Mouse (Mus musculus) forebrain, embryonic 16.5 days (tissue): ENCODE measurements around the gene Alg5. TPM values are rescaled to one million over a fixed set of nuclear protein-coding genes. Genes with fewer than 3 reads are reported as not detected.
"Not testable (repeated sequence)": the region's sequence is repeated elsewhere in the genome, so short reads cannot be mapped to it uniquely, and the experiment has no call there.

Experiments used
- ATAC-seq: fragments of 200-750 bp; cut with Nextera tagmentation; 2 replicates; pipeline ENCODE4 v1.8.0; 2017; ENCODE audit warnings: mild to moderate bottlenecking, moderate library complexity
- H3K27ac ChIP-seq: fragments of 300-500 bp; sonication (generic); 2 replicates; pipeline ENCODE4 v1.5.1; 2014; ENCODE audit warnings: low read length, control low read depth
- H3K27me3 ChIP-seq: fragments of 300-500 bp; sonication (generic); replicated peaks from 2 replicates; pipeline ENCODE4 v1.6.1; 2014; ENCODE audit warnings: low read length; ENCODE audit not compliant: control insufficient read depth, insufficient read depth
- H3K36me3 ChIP-seq: fragments of 300-500 bp; sonication (generic); 2 replicates; pipeline ENCODE4 v1.6.1; 2014; ENCODE audit not compliant: control insufficient read depth, insufficient read depth
- H3K4me1 ChIP-seq: fragments of 300-500 bp; sonication (generic); replicated peaks from 2 replicates; pipeline ENCODE4 v1.6.1; 2014; ENCODE audit warnings: low read length; ENCODE audit not compliant: control insufficient read depth, insufficient read depth
- H3K4me2 ChIP-seq: fragments of 300-500 bp; sonication (generic); 2 replicates; pipeline ENCODE4 v1.6.1; 2014; ENCODE audit warnings: mild to moderate bottlenecking, low read length, control low read depth
- H3K4me3 ChIP-seq: fragments of 300-500 bp; sonication (generic); replicated peaks from 2 replicates; pipeline ENCODE4 v1.5.1; 2014; ENCODE audit warnings: mild to moderate bottlenecking, low read length, control low read depth
- H3K9ac ChIP-seq: fragments of 300-500 bp; sonication (generic); replicated peaks from 2 replicates; pipeline ENCODE4 v1.6.1; 2014; ENCODE audit warnings: low read depth, low read length, control low read depth
- H3K9me3 ChIP-seq: fragments of 300-500 bp; sonication (generic); 2 replicates; pipeline ENCODE4 v1.6.1; 2016; ENCODE audit warnings: low read length; ENCODE audit not compliant: control insufficient read depth
- WGBS: fragments of 180-500 bp; shearing (Covaris S2); extraction: QIAGEN DNeasy Blood & Tissue Kit; methylation state at CpG from one replicate; pipeline ENCODE4 v1.1.7; 2014; 5-methylcytosine and 5-hydroxymethylcytosine counted together
- polyA plus RNA-seq: library from polyadenylated mRNA; unstranded; fragments of >200 nt; fragmentation: Nextera tagmentation; extraction: Ambion mirVana; gene quantifications from 2 replicates; pipeline ENCODE4 v1.2.1, GENCODE M21; 2015

The Alg5 gene
- polyA plus RNA-seq, result 52.7 and 54.7 TPM in 2 replicates

GRCm38 (mm10) chr3:54735247-54736046 lies at the start of gene Alg5, which contains the start of gene Exosc8:
Alg5 (plus strand) TSS chr3:54735539.
Exosc8 (minus strand) TSS chr3:54735393.
- peak; percentile 93 for ATAC-seq
- H3K27me3 ChIP-seq, result no peaks in the 10 kb centered on the region
- H3K9me3 ChIP-seq, result no peaks in the 10 kb centered on the region
- under 1% methylated on average over 55 of the region's 65 CpGs for WGBS
- H3K4me1 ChIP-seq, result peaks cover 15% of the 10 kb centered on the region
- H3K4me2 ChIP-seq, result peak within 1 kb of the TSS; percentile 88
- peak within 1 kb of the TSS; percentile 85 for H3K9ac ChIP-seq
- peaks cover 3% of the 10 kb centered on the region; the same call in 1 of the 2 replicates for H3K36me3 ChIP-seq
- peak within 1 kb of the TSS; percentile 97 for H3K27ac ChIP-seq
- peak within 1 kb of the TSS; percentile 87 for H3K4me3 ChIP-seq

DNA sequence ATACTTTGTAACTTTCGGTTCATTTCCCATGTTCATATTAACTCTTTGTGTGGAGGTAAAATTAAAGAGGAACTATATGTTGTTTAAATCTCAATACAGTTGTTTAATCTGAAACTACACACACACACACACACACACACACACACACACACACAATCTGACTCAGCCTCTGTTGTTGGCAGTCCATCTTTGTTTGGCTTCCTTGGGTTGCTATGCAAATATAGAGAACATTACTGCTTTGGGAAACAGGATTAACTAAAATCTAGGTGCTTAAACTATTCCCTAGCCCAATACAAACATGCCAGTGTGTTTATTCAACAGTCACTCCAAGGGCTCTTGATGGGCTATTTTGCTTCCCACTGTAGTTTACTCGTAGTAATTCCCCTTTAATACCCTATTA lies 48.1 kb upstream of the Alg5 start:
- Histone ChIP-seq H3K9me3 (no peaks in the 10 kb centered on the region), H3K9ac (no peak overlapping the region), H3K27ac (no peak overlapping the region), H3K36me3 (no peaks in the 10 kb centered on the region), H3K27me3 (no peaks in the 10 kb centered on the region), H3K4me3 (no peak overlapping the region), H3K4me2 (no peak overlapping the region), H3K4me1 (peaks cover 3% of the 10 kb centered on the region; the same call in 1 of the 2 replicates)
- WGBS, result 55% methylated on average over 2 of the region's 2 CpGs
- ATAC-seq, result no peak

- Histone ChIP-seq H3K4me1 (peaks cover 6% of the 10 kb centered on the region; the same call in 1 of the 2 replicates), H3K4me2 (no peak overlapping the region), H3K27ac (no peak overlapping the region), H3K36me3 (no peaks in the 10 kb centered on the region), H3K9ac (no peak overlapping the region), H3K27me3 (no peaks in the 10 kb centered on the region), H3K4me3 (no peak overlapping the region), H3K9me3 (no peaks in the 10 kb centered on the region)
- 54% methylated on average over 2 of the region's 2 CpGs for WGBS
- ATAC-seq, result no peak
These were observed 46.2 kb upstream of the Alg5 start for GRCm38 (mm10) chr3:54689091-54689490.

- Histone ChIP-seq H3K9ac (peak within 1 kb of the TSS; percentile 64), H3K9me3 (no peaks in the 10 kb centered on the region), H3K27ac (peak within 1 kb of the TSS; percentile 78), H3K4me2 (peak within 1 kb of the TSS; percentile 81), H3K27me3 (no peaks in the 10 kb centered on the region), H3K4me1 (peaks cover 6% of the 10 kb centered on the region; the same call in 1 of the 2 replicates), H3K4me3 (peak within 1 kb of the TSS; percentile 64), H3K36me3 (peaks cover 8% of the 10 kb centered on the region)
- 1% methylated on average over 65 of the region's 65 CpGs for WGBS
- peak; percentile 100 for ATAC-seq
These were observed 42.9 kb upstream of the Alg5 start, which contains the start of gene Supt20 for GRCm38 (mm10) chr3:54692202-54693055. Supt20 (plus strand) TSS chr3:54692807.

DNA sequence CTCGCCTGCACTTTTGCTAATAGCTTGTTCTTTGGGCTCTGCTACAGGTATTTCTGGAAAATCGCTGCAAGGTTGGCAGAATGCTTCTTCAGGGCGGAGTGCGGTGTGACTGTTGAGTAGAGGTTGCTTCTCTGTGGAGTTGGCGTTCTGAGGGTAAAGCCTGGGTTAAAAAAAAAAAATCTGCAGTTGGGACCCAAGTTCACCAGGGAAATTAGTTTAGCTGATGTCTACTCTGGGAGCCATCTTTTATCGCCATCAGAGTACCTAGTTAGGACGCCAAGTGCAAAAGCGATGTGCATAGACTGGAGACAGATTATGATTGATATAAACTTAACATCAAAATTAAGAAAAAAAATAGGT lies 42.3 kb upstream of the Alg5 start:
- Histone ChIP-seq H3K4me1 (peaks cover 6% of the 10 kb centered on the region; the same call in 1 of the 2 replicates), H3K27ac (peak overlapping the region; percentile 78), H3K36me3 (peaks cover 8% of the 10 kb centered on the region), H3K4me2 (peak overlapping the region; percentile 80), H3K9ac (peak overlapping the region; percentile 64), H3K9me3 (no peaks in the 10 kb centered on the region), H3K27me3 (no peaks in the 10 kb centered on the region), H3K4me3 (peak overlapping the region; percentile 64)
- WGBS, result under 1% methylated on average over 8 of the region's 8 CpGs
- ATAC-seq, result no peak

GRCm38 (mm10) chr3:54699759-54700301 lies 35.5 kb upstream of the Alg5 start:
- Histone ChIP-seq H3K4me2 (no peak overlapping the region), H3K4me1 (no peaks in the 10 kb centered on the region), H3K36me3 (peaks cover 25% of the 10 kb centered on the region), H3K27me3 (no peaks in the 10 kb centered on the region), H3K27ac (no peak overlapping the region), H3K9me3 (no peaks in the 10 kb centered on the region), H3K4me3 (no peak overlapping the region), H3K9ac (no peak overlapping the region)
- ATAC-seq, result no peak
- WGBS, result 97% methylated on average over 5 of the region's 5 CpGs

DNA sequence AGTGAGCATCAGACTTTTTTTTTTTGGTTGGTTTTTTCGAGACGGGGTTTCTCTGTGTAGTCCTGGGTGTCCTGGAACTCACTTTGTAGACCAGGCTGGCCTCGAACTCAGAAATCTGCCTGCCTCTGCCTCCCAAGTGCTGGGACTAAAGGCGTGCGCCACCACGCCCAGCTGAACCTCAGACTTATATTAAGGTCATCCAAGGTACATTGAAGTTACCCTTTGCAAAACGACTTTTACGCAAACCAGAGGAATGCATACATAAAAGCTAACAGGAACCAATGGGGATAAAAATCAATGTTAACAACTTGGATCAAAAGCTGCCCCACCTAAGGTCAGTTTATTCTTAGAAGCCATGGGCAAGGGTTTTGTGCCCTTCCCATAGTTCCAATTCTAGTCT lies 31.2 kb upstream of the Alg5 start:
- not testable (repeated sequence) for H3K9me3 ChIP-seq, H3K4me1 ChIP-seq, H3K27me3 ChIP-seq, H3K9ac ChIP-seq, H3K27ac ChIP-seq, H3K4me3 ChIP-seq, ATAC-seq, H3K4me2 ChIP-seq
- 98% methylated on average over 8 of the region's 8 CpGs for WGBS
- peaks cover 25% of the 10 kb centered on the region for H3K36me3 ChIP-seq

- 91% methylated on average over 9 of the region's 9 CpGs for WGBS
These were observed 26.4 kb upstream of the Alg5 start for GRCm38 (mm10) chr3:54708972-54709371.

GRCm38 (mm10) chr3:54714253-54714652 lies 21.1 kb upstream of the Alg5 start, which contains the start of gene Gm21958:
Gm21958 (minus strand) TSS chr3:54714353.
- Histone ChIP-seq H3K27ac (no peak within 1 kb of the TSS), H3K4me1 (no peaks in the 10 kb centered on the region), H3K4me2 (no peak within 1 kb of the TSS), H3K27me3 (no peaks in the 10 kb centered on the region), H3K9me3 (no peaks in the 10 kb centered on the region), H3K9ac (no peak within 1 kb of the TSS), H3K36me3 (peaks cover 43% of the 10 kb centered on the region), H3K4me3 (no peak within 1 kb of the TSS)
- WGBS, result 92% methylated on average over 6 of the region's 6 CpGs
- no peak for ATAC-seq

More at GRCm38 (mm10) chr3:54708972-54709371, 26.4 kb upstream of the Alg5 start:
- Histone ChIP-seq H3K27me3 (no peaks in the 10 kb centered on the region), H3K27ac (no peak overlapping the region), H3K4me3 (no peak overlapping the region), H3K36me3 (peaks cover 37% of the 10 kb centered on the region), H3K9ac (no peak overlapping the region), H3K9me3 (no peaks in the 10 kb centered on the region), H3K4me2 (no peak overlapping the region), H3K4me1 (no peaks in the 10 kb centered on the region)
- ATAC-seq, result no peak
